Mouse (Mus musculus) thymus, adult 2 months (tissue): ENCODE measurements around the gene Fgf18. TPM values are rescaled to one million over a fixed set of nuclear protein-coding genes. Genes with fewer than 3 reads are reported as not detected.

Experiments
- DNase-seq: peaks from one replicate; pipeline ENCODE4 v3.0.0; 2021
- H3K27ac ChIP-seq: fragments of 200-500 bp; 2 replicates; pipeline ENCODE4 v1.5.1; 2012; ENCODE audit warnings: low read length, control low read depth; ENCODE audit not compliant: control insufficient read depth, insufficient read depth
- H3K27me3 ChIP-seq: fragments of 200-500 bp; 2 replicates; pipeline ENCODE4 v1.6.1; 2012; ENCODE audit warnings: mild to moderate bottlenecking, low read length, moderate library complexity, mixed read lengths; ENCODE audit not compliant: control insufficient read depth, insufficient read depth
- H3K36me3 ChIP-seq: fragments of 200-500 bp; 2 replicates; pipeline ENCODE4 v1.6.1; 2012; ENCODE audit warnings: mild to moderate bottlenecking, low read length, moderate library complexity; ENCODE audit not compliant: control insufficient read depth, insufficient read depth
- H3K4me1 ChIP-seq: fragments of 200-500 bp; replicated peaks from 2 replicates; pipeline ENCODE4 v1.6.1; 2012; ENCODE audit warnings: low read length; ENCODE audit not compliant: control insufficient read depth, insufficient read depth
- H3K4me3 ChIP-seq: fragments of 200-500 bp; 2 replicates; pipeline ENCODE4 v1.5.1; 2012; ENCODE audit warnings: mild to moderate bottlenecking, low read length, control low read depth, moderate library complexity; ENCODE audit not compliant: control insufficient read depth, insufficient read depth
- CTCF ChIP-seq: fragments of 200-500 bp; IDR thresholded peaks from 2 replicates; pipeline ENCODE4 v1.5.1; 2012; ENCODE audit warnings: mild to moderate bottlenecking, control low read depth, low read length, moderate library complexity, borderline replicate concordance; ENCODE audit not compliant: control insufficient read depth, poor library complexity, insufficient read depth; ENCODE audit errors: extremely low read depth
- POLR2A ChIP-seq: fragments of 200-500 bp; IDR thresholded peaks from 2 replicates; pipeline ENCODE4 v1.6.1; 2012; ENCODE audit warnings: mild to moderate bottlenecking, low read length, control low read depth, moderate library complexity; ENCODE audit not compliant: control insufficient read depth, poor library complexity, insufficient read depth; ENCODE audit errors: extremely low read depth
- whole genome bisulfite sequencing: fragments of 180-500 bp; shearing (Covaris S2); methylation state at CpG from one replicate; pipeline ENCODE4 v1.1.7; 2018; 5-methylcytosine and 5-hydroxymethylcytosine counted together
- polyA plus RNA-seq: library from polyadenylated mRNA; depleted of rRNA; stranded (reverse); fragments of >200 nt; gene quantifications from 2 replicates; pipeline ENCODE4 v1.2.3, GENCODE M21; 2012; rRNA removed

The Fgf18 gene
- 0.15 and 0.23 TPM in 2 replicates for polyA plus RNA-seq

GRCm38 (mm10) chr11:33147171-33147571 lies at the start of gene Fgf18:
Gene Fgf18 (minus strand): TSS chr11:33147400.
- H3K36me3 ChIP-seq: peaks cover 21% of the 10 kb centered on the region
- peak within 1 kb of the TSS; percentile 41 for H3K4me3 ChIP-seq
- TF ChIP-seq POLR2A (no peak), CTCF (no peak)
- peaks cover 15% of the 10 kb centered on the region for H3K4me1 ChIP-seq
- no peak for DNase-seq
- WGBS: 1% methylated on average over 53 of the region's 53 CpGs
- H3K27ac ChIP-seq: no peak within 1 kb of the TSS
- peaks cover 10% of the 10 kb centered on the region; the same call in 1 of the 2 replicates for H3K27me3 ChIP-seq

GRCm38 (mm10) chr11:33196447-33197132 lies 49.4 kb upstream of the Fgf18 start:
- Histone ChIP-seq H3K27ac (no peak overlapping the region), H3K36me3 (no peaks in the 10 kb centered on the region), H3K4me3 (no peak overlapping the region), H3K27me3 (peaks cover 48% of the 10 kb centered on the region), H3K4me1 (0 out of 2 replicates have a peak, but pooled peaks cover 7% of the 10 kb centered on the region)
- 15% methylated on average over 24 of the region's 24 CpGs for WGBS
- DNase-seq: no peak
- TF ChIP-seq POLR2A (no peak), CTCF (no peak)

GRCm38 (mm10) chr11:33195531-33196446 lies 48.6 kb upstream of the Fgf18 start:
- H3K27me3 ChIP-seq: peaks cover 40% of the 10 kb centered on the region

DNA sequence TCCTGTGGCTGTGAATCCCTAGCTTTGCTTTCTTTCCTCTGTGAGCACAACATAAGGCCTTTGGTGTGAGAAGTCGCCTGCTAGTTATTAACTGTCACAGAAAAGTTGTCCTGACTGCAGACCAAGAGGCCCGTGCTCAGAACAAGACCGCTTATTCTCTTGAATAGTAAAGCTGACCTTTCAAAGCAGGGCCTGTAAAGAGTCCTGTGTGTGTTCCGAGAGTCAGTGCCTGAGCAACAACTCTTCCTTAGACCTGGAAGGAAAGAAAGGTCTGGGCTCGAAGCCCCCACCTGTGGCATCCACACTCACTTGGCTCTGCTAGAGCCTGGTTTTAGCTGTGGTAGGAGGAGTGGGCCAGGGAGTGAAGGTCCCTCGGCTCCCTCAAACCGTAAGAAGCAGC lies 47.9 kb upstream of the Fgf18 start:
- Histone ChIP-seq H3K36me3 (no peaks in the 10 kb centered on the region), H3K27me3 (peaks cover 33% of the 10 kb centered on the region), H3K4me1 (0 out of 2 replicates have a peak, but pooled peaks cover 5% of the 10 kb centered on the region), H3K27ac (no peak overlapping the region), H3K4me3 (no peak overlapping the region)
- 55% methylated on average over 7 of the region's 7 CpGs for WGBS
- no peak for DNase-seq
- no peak for TF ChIP-seq POLR2A
- TF ChIP-seq CTCF: no peak

More at GRCm38 (mm10) chr11:33195531-33196446, 48.6 kb upstream of the Fgf18 start:
- 16% methylated on average over 25 of the region's 25 CpGs for WGBS
- DNase-seq: no peak
- H3K36me3 ChIP-seq: no peaks in the 10 kb centered on the region
- no peak overlapping the region for H3K4me3 ChIP-seq
- no peak overlapping the region for H3K27ac ChIP-seq
- no peak for TF ChIP-seq CTCF
- TF ChIP-seq POLR2A: no peak
- H3K4me1 ChIP-seq: 0 out of 2 replicates have a peak, but pooled peaks cover 7% of the 10 kb centered on the region

- no peaks in the 10 kb centered on the region for H3K36me3 ChIP-seq
- 14% methylated on average over 12 of the region's 12 CpGs for WGBS
- no peak overlapping the region for H3K27ac ChIP-seq
- no peaks in the 10 kb centered on the region for H3K4me1 ChIP-seq
- TF ChIP-seq CTCF: no peak
- no peak for TF ChIP-seq POLR2A
- H3K4me3 ChIP-seq: no peak overlapping the region
- no peak for DNase-seq
- peaks cover 22% of the 10 kb centered on the region for H3K27me3 ChIP-seq
Measured at GRCm38 (mm10) chr11:33193695-33194094, 46.5 kb upstream of the Fgf18 start.

GRCm38 (mm10) chr11:33181804-33182203 lies 34.6 kb upstream of the Fgf18 start:
- H3K27ac ChIP-seq: no peak overlapping the region
- no peak for DNase-seq
- WGBS: 64% methylated on average over 3 of the region's 3 CpGs
- no peaks in the 10 kb centered on the region; the same call in 1 of the 2 replicates for H3K27me3 ChIP-seq
- no peaks in the 10 kb centered on the region for H3K4me1 ChIP-seq
- no peak overlapping the region for H3K4me3 ChIP-seq
- TF ChIP-seq CTCF: no peak
- TF ChIP-seq POLR2A: no peak
- H3K36me3 ChIP-seq: no peaks in the 10 kb centered on the region
